Mouse (Mus musculus) CH12.LX (cell line): ENCODE measurements at regions not wholly inside any gene's neighbourhood (a gene's known extent, or its start where the extent isn't known, plus 50 kb on each side); places are given as distances from the start of the nearest gene placed in this dataset.

Source experiments
- CTCF ChIP-seq, 2 experiments: IDR thresholded peaks in 1 of 2; conservative IDR thresholded peaks in 1 of 2; 2 replicates each; pipeline ENCODE4 v1.5.1; 2011 to 2012; ENCODE audit warnings: low read depth in 2 of 2, low read length in 2 of 2, improper control_type of control experiment in 1 of 2, inconsistent platforms in 1 of 2, mild to moderate bottlenecking in 1 of 2, moderate library complexity in 1 of 2
- ELF1 ChIP-seq: IDR thresholded peaks from 2 replicates; pipeline ENCODE4 v1.6.1; 2014; ENCODE audit warnings: low read depth, mild to moderate bottlenecking, inconsistent platforms, low read length, improper control_type of control experiment
- EP300 ChIP-seq: IDR thresholded peaks from 2 replicates; pipeline ENCODE4 v1.6.1; 2011; ENCODE audit warnings: low read length, improper control_type of control experiment
- ETS1 ChIP-seq: conservative IDR thresholded peaks from 2 replicates; pipeline ENCODE4 v1.6.1; 2012; ENCODE audit warnings: low read depth, mild to moderate bottlenecking, inconsistent platforms, low read length, improper control_type of control experiment, moderate library complexity
- NRF1 ChIP-seq: IDR thresholded peaks from 2 replicates; pipeline ENCODE4 v1.6.1; 2014; ENCODE audit warnings: low read depth, mild to moderate bottlenecking, inconsistent platforms, low read length, improper control_type of control experiment, moderate library complexity
- POLR2A ChIP-seq: IDR thresholded peaks from 2 replicates; pipeline ENCODE4 v1.6.1; 2011; ENCODE audit warnings: low read depth, mild to moderate bottlenecking, improper control_type of control experiment, low read length
- POLR2AphosphoS2 ChIP-seq: IDR thresholded peaks from 2 replicates; pipeline ENCODE4 v1.6.1; 2011; ENCODE audit warnings: low read depth, low read length, improper control_type of control experiment
- RCOR1 ChIP-seq: conservative IDR thresholded peaks from 2 replicates; pipeline ENCODE4 v1.6.1; 2012; ENCODE audit warnings: low read depth, mild to moderate bottlenecking, inconsistent platforms, low read length, improper control_type of control experiment
- SMC3 ChIP-seq: IDR thresholded peaks from 2 replicates; pipeline ENCODE4 v1.6.1; 2011; ENCODE audit warnings: low read depth, low read length, improper control_type of control experiment
- TCF12 ChIP-seq: IDR thresholded peaks from 2 replicates; pipeline ENCODE4 v1.6.1; 2014; ENCODE audit warnings: low read depth, mild to moderate bottlenecking, inconsistent platforms, low read length, improper control_type of control experiment
- UBTF ChIP-seq: IDR thresholded peaks from 2 replicates; pipeline ENCODE4 v1.6.1; 2012; ENCODE audit warnings: low read depth, mild to moderate bottlenecking, inconsistent platforms, low read length, improper control_type of control experiment, moderate library complexity
- ZKSCAN1 ChIP-seq: IDR thresholded peaks from 2 replicates; pipeline ENCODE4 v1.6.1; 2012; ENCODE audit warnings: low read depth, inconsistent platforms, low read length, improper control_type of control experiment, borderline replicate concordance

DNA sequence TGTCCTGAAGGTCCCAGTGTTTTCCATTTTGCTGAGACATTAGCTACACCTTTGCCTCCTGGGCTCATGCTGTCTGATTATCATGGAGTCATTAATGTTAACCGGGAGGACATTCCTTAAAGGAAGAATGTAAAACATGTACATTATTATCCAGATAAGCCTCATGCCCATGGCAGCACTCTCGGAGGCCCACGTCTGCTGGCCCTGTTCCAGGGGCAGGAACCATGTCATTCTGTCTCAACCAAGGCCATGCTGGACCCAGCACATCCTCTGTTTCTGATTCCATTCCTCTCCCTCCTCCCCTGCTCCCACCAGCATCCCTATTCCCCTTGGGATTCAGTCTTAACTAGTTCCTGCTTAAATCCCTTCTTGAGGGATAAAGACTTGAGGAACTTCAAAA is 139.1 kb downstream of the Sptssa start:
- TF ChIP-seq EP300, result no peak
- no peak for TF ChIP-seq ELF1
- TF ChIP-seq RCOR1, result no peak
- TF ChIP-seq CTCF (conservative IDR thresholded peaks at IDR 0.05 in 1 of 2, IDR thresholded peaks at IDR 0.05 in 1 of 2; ENCODE audit: low read depth in 2 of 2, low read length in 2 of 2), result no peak
- no peak for TF ChIP-seq ETS1
- TF ChIP-seq TCF12, result no peak
- TF ChIP-seq POLR2AphosphoS2, result no peak
- TF ChIP-seq SMC3, result no peak
- TF ChIP-seq NRF1, result no peak
- no peak for TF ChIP-seq ZKSCAN1
- TF ChIP-seq UBTF, result no peak
- no peak for TF ChIP-seq POLR2A
